Mouse (Mus musculus) kidney, embryonic 16.5 days (tissue): ENCODE measurements around the gene Rps11. TPM values are rescaled to one million over a fixed set of nuclear protein-coding genes. Genes with fewer than 3 reads are reported as not detected.

Source experiments
- ATAC-seq: fragments of 200-750 bp; cut with Nextera tagmentation; 2 replicates; pipeline ENCODE4 v1.8.0; 2017; ENCODE audit warnings: moderate TSS enrichment; ENCODE audit not compliant: low FRiP score, low TSS enrichment
- H3K27ac ChIP-seq: fragments of 300-500 bp; sonication (generic); 2 replicates; pipeline ENCODE4 v1.5.1; 2014; ENCODE audit warnings: low read length
- H3K27me3 ChIP-seq: fragments of 300-500 bp; sonication (generic); 2 replicates; pipeline ENCODE4 v1.6.1; 2014; ENCODE audit warnings: low read length, control low read depth, mixed read lengths; ENCODE audit not compliant: insufficient read depth
- H3K36me3 ChIP-seq: fragments of 300-500 bp; sonication (generic); 2 replicates; pipeline ENCODE4 v1.6.1; 2014; ENCODE audit warnings: low read length, control low read depth, mixed read lengths; ENCODE audit not compliant: insufficient read depth
- H3K4me1 ChIP-seq: fragments of 300-500 bp; sonication (generic); 2 replicates; pipeline ENCODE4 v1.6.1; 2014; ENCODE audit warnings: low read length, control low read depth, mixed read lengths; ENCODE audit not compliant: insufficient read depth
- H3K4me2 ChIP-seq: fragments of 300-500 bp; sonication (generic); replicated peaks from 2 replicates; pipeline ENCODE4 v1.6.1; 2014; ENCODE audit warnings: low read depth, low read length
- H3K4me3 ChIP-seq: fragments of 300-500 bp; sonication (generic); 2 replicates; pipeline ENCODE4 v1.5.1; 2014; ENCODE audit warnings: mild to moderate bottlenecking, low read length
- H3K9ac ChIP-seq: fragments of 300-500 bp; sonication (generic); replicated peaks from 2 replicates; pipeline ENCODE4 v1.6.1; 2014; ENCODE audit warnings: low read length
- H3K9me3 ChIP-seq: fragments of 300-500 bp; sonication (generic); 2 replicates; pipeline ENCODE4 v1.6.1; 2016; ENCODE audit warnings: low read length, control low read depth
- WGBS: fragments of 180-500 bp; shearing (Covaris S2); extraction: QIAGEN DNeasy Blood & Tissue Kit; methylation state at CpG from one replicate; pipeline ENCODE4 v1.1.7; 2014; 5-methylcytosine and 5-hydroxymethylcytosine counted together
- polyA plus RNA-seq: library from polyadenylated mRNA; unstranded; fragments of >200 nt; fragmentation: Nextera tagmentation; extraction: Ambion mirVana; gene quantifications from 2 replicates; pipeline ENCODE4 v1.2.1, GENCODE M21; 2015

Gene Rps11
- polyA plus RNA-seq, 1 experiment from 2014 or later = 1,408 TPM

DNA sequence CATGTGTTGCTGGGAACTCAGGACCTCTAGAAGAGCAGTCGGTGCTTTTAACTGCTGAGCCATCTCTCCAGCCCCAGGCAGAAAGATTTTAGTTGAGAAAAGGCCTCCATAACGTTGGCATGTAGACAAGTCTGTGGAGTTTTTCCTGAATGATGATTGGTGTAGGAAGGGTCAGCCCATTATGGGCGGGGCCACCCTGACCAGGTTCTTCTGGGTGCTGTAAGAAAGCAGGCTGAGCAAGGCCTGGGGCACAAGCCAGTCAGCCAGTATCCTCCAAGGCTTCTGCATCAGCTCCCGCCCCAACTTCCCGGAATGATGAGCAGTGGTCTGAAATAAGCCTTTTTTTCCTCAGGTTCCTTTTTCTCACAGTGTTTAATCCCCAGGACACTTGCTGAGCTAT, 43.2 kb downstream of the Rps11 start:
- no peak overlapping the region for H3K4me3 ChIP-seq
- H3K27ac ChIP-seq = no peak overlapping the region
- 61% methylated on average over 5 of the region's 5 CpGs for WGBS
- H3K4me1 ChIP-seq = peaks cover 8% of the 10 kb centered on the region
- no peak for ATAC-seq
- no peaks in the 10 kb centered on the region for H3K27me3 ChIP-seq
- H3K9me3 ChIP-seq = no peaks in the 10 kb centered on the region
- no peak overlapping the region for H3K4me2 ChIP-seq
- no peak overlapping the region for H3K9ac ChIP-seq
- H3K36me3 ChIP-seq = peaks cover 52% of the 10 kb centered on the region

DNA sequence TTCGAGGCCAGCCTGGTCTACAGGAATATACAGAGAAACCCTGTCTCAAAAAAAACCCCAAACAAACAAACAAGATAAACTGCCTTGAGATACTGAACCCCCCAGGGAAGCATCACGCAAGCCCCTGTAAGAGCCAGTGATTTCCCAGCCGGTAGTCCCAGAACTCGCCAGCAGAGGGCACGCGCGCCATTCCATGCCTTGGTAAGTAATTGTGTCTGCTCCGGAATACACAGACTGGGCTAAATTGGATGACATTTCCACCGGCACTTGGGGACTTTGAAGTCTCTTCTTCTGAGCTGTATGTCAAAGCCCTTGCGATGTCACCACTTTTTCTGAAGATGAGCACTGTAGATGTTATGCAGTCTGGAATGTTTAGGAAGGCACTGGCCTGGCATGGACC, 44.4 kb downstream of the Rps11 start:
- no peak overlapping the region for H3K27ac ChIP-seq
- WGBS = 2% methylated on average over 10 of the region's 10 CpGs
- H3K36me3 ChIP-seq = peaks cover 50% of the 10 kb centered on the region
- no peak overlapping the region for H3K4me3 ChIP-seq
- ATAC-seq = peak; percentile 24
- no peaks in the 10 kb centered on the region for H3K9me3 ChIP-seq
- H3K4me2 ChIP-seq = no peak overlapping the region
- peaks cover 15% of the 10 kb centered on the region for H3K4me1 ChIP-seq
- H3K9ac ChIP-seq = no peak overlapping the region
- H3K27me3 ChIP-seq = no peaks in the 10 kb centered on the region

DNA sequence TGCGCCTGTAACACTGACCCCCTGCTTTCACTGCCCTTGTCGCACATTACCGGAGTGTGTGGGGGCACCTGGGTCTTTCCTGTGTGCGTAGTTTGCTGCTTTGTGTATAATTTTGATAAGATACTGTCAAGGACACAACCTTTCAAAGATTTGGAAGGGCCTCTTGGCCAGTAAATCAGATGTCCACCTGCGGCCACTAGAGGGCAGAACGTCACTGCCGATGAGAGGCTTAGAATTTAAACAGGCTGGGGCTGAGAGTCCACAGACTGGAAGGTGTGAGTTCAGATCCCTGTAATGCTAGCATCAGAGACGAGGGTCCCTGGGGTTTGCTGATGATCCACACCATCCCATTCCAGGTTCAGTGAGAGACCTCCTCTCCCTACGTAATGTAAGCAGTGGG, 45.7 kb downstream of the Rps11 start:
- no peak overlapping the region for H3K9ac ChIP-seq
- ATAC-seq = no peak
- no peaks in the 10 kb centered on the region for H3K27me3 ChIP-seq
- WGBS = 38% methylated on average over 9 of the region's 9 CpGs
- H3K36me3 ChIP-seq = peaks cover 52% of the 10 kb centered on the region
- peaks cover 15% of the 10 kb centered on the region for H3K4me1 ChIP-seq
- H3K27ac ChIP-seq = no peak overlapping the region
- H3K9me3 ChIP-seq = no peaks in the 10 kb centered on the region
- H3K4me3 ChIP-seq = no peak overlapping the region
- no peak overlapping the region for H3K4me2 ChIP-seq

DNA sequence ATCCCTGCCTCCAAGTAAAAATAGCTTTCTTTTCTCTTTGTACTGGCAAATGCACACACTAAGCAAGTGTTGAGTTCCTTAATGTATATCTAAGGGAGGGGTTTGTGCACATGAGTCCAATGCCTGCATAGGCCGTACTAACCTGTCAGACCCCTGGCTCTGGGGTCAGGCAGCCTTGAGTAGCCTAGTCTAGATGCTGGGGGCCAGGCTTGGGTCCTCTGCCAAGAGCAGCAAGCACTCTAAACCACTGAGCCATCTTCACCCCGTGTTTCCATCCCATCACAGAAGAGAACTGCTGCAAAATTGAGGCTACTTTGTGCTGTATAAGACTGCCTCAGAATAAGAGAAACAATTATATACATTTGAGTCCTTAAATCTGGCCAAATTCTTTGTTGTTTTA, 46.4 kb downstream of the Rps11 start:
- Histone ChIP-seq H3K4me2 (no peak overlapping the region), H3K27ac (no peak overlapping the region), H3K27me3 (no peaks in the 10 kb centered on the region), H3K4me1 (peaks cover 13% of the 10 kb centered on the region), H3K9ac (no peak overlapping the region), H3K4me3 (no peak overlapping the region), H3K9me3 (no peaks in the 10 kb centered on the region), H3K36me3 (peaks cover 47% of the 10 kb centered on the region)
- no peak for ATAC-seq
- 87% methylated on average over 2 of the region's 2 CpGs for WGBS

DNA sequence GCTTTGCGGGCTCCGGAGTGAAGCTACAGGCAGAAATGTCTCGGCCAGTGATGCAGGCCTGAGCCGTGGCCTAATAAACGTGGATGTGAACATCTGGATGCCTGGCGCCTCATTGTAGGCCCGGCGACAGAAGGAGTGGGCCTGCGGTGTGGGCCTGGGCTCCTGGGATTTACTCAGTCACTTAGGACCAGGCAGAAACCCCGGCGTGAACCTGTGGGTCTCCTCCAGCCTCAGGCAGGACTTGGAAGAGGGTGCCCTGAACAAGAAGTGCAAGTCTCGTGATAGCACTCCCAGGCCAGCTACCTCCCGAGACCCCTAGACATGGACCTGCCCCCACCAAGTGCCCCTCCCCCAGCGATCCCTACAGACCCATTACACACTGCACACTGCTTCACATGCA, 46.9 kb downstream of the Rps11 start:
- peaks cover 42% of the 10 kb centered on the region for H3K36me3 ChIP-seq
- H3K4me3 ChIP-seq = no peak overlapping the region
- 87% methylated on average over 14 of the region's 14 CpGs for WGBS
- no peaks in the 10 kb centered on the region for H3K9me3 ChIP-seq
- H3K9ac ChIP-seq = no peak overlapping the region
- no peaks in the 10 kb centered on the region for H3K27me3 ChIP-seq
- H3K4me1 ChIP-seq = peaks cover 8% of the 10 kb centered on the region
- H3K27ac ChIP-seq = no peak overlapping the region
- no peak for ATAC-seq
- no peak overlapping the region for H3K4me2 ChIP-seq

DNA sequence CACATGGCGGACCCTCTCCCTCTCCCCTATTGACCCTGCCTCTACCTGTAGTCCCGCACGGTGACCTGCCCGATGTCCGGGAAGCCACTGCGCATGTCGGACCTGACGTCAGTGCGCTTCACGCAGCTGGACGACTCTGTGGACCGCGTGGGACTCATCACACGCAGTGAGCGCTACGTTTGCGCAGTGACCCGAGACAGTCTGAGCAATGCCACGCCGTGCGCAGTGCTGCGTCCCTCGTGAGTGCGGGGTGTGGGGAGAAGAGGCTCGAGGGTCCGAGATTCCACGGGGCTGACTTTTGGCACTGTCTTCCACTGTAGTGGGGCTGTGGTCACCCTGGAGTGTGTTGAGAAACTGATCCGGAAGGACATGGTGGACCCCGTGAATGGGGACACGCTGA, 47.7 kb downstream of the Rps11 start:
- H3K4me1 ChIP-seq = peaks cover 8% of the 10 kb centered on the region; the same call in 1 of the 2 replicates
- H3K9ac ChIP-seq = no peak overlapping the region
- H3K27me3 ChIP-seq = no peaks in the 10 kb centered on the region
- no peak for ATAC-seq
- no peak overlapping the region for H3K4me2 ChIP-seq
- no peak overlapping the region for H3K27ac ChIP-seq
- 89% methylated on average over 30 of the region's 30 CpGs for whole genome bisulfite sequencing
- H3K4me3 ChIP-seq = no peak overlapping the region
- H3K36me3 ChIP-seq = peaks cover 42% of the 10 kb centered on the region
- H3K9me3 ChIP-seq = no peaks in the 10 kb centered on the region

DNA sequence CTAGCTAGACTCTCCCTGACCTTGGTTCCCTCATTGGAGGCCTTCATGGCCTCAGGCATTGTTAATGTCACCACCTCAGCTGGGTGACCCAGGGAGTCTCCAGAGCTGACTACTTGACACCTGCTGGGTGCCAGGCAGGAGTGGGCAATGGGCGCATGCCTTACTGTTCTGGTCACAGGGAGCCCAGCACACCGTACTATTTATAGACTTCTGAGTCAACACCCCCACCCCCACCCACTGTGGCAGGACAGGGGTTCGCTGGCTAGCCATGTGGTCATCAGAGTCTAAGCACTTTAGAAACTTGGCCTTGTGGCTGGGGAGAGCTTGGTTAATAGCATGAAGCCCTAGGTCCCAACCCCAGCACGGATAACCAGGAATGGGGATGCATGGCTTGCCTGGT, 48.8 kb downstream of the Rps11 start:
- no peak for ATAC-seq
- Histone ChIP-seq H3K9ac (no peak overlapping the region), H3K9me3 (no peaks in the 10 kb centered on the region), H3K27ac (0 out of 2 replicates have a peak overlapping the region, but pooled peaks have one; percentile 10), H3K4me1 (peaks cover 8% of the 10 kb centered on the region; the same call in 1 of the 2 replicates), H3K4me2 (no peak overlapping the region), H3K36me3 (peaks cover 40% of the 10 kb centered on the region), H3K4me3 (no peak overlapping the region), H3K27me3 (no peaks in the 10 kb centered on the region)
- 62% methylated on average over 4 of the region's 4 CpGs for WGBS

DNA sequence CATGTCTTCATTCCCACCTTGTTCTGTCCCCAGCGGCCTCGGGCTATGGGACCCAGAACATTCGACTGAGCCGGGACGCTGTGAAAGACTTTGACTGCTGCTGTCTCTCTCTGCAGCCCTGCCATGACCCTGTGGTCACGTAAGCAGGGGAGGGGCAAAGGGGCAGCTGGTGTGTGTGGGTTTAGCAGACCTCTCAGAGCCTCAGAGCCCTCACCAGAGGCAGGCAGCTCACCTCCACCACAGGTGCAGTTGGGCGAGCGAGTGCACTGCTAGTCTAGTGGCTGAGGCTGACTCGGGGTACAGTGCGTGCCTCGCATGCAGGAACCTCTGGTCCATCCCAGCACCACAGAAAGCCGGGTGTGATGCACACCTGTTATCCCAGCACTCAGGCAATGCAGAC, 50.3 kb downstream of the Rps11 start:
- no peak overlapping the region for H3K27ac ChIP-seq
- no peaks in the 10 kb centered on the region for H3K27me3 ChIP-seq
- no peak overlapping the region for H3K4me2 ChIP-seq
- H3K4me1 ChIP-seq = peaks cover 8% of the 10 kb centered on the region; the same call in 1 of the 2 replicates
- H3K9ac ChIP-seq = no peak overlapping the region
- 87% methylated on average over 12 of the region's 12 CpGs for WGBS
- no peaks in the 10 kb centered on the region for H3K9me3 ChIP-seq
- peaks cover 40% of the 10 kb centered on the region for H3K36me3 ChIP-seq
- ATAC-seq = no peak
- H3K4me3 ChIP-seq = no peak overlapping the region

DNA sequence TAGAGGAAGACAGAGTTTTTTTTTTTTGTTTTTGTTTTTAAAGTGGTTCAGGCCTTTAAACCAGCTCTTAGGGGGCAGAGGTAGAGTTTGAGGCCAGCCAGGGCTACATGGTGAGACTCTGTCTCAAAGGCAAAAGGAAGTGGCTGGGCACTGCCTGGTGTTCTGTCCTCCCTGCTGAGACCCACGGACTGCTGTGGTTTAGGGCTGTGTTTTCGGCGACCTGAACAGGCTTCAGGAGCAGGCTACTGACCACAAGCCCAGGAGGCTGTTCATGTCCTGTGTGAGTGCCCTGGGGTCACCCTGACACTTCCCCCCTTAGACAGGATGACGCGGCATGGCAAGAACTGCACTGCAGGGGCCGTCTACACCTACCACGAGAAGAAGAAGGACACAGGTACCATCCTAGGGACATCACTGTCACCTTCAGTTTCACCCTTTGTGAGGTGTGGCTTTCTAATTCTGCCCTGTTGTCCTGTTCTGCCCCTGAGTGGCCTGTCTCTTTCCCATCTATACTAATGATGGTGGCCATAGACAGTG, 51.0 kb downstream of the Rps11 start:
- Histone ChIP-seq H3K36me3 (peaks cover 40% of the 10 kb centered on the region), H3K4me1 (peaks cover 8% of the 10 kb centered on the region; the same call in 1 of the 2 replicates), H3K27me3 (no peaks in the 10 kb centered on the region), H3K4me3 (no peak overlapping the region), H3K4me2 (no peak overlapping the region), H3K27ac (no peak overlapping the region), H3K9me3 (no peaks in the 10 kb centered on the region), H3K9ac (no peak overlapping the region)
- ATAC-seq = no peak
- WGBS = 90% methylated on average over 7 of the region's 7 CpGs
